Mouse (Mus musculus) liver, adult 2 months (tissue): Measurements from ENCODE around the gene Fgfr2.

Source experiments
- CTCF ChIP-seq: fragments of 200-500 bp; IDR thresholded peaks from 2 replicates; pipeline ENCODE4 v1.5.1; 2011; ENCODE audit warnings: low read depth, low read length, control low read depth
- POLR2A ChIP-seq: fragments of 200-500 bp; IDR thresholded peaks from 2 replicates; pipeline ENCODE4 v1.6.1; 2011; ENCODE audit warnings: low read length, control low read depth; ENCODE audit not compliant: insufficient read depth; ENCODE audit errors: extremely low read depth

GRCm38 (mm10) chr7:132258216-132258615 lies 864.9 kb downstream of the Fgfr2 start:
- TF ChIP-seq CTCF (no peak), POLR2A (no peak)
